Mouse (Mus musculus) C2C12 (cell line): ENCODE results near the gene Pdgfc.

Experiments
- CTCF ChIP-seq: IDR thresholded peaks from one replicate; pipeline ENCODE4 v1.5.1; 2011; ENCODE audit not compliant: control insufficient read depth, insufficient read depth, insufficient read length
- MAX ChIP-seq: IDR thresholded peaks from one replicate; pipeline ENCODE4 v1.6.1; 2011; ENCODE audit warnings: mild to moderate bottlenecking, control low read depth
- USF1 ChIP-seq: IDR thresholded peaks from one replicate; pipeline ENCODE4 v1.6.1; 2011; ENCODE audit warnings: low read depth, mild to moderate bottlenecking, control low read depth, moderate library complexity

- TF ChIP-seq CTCF, result no peak
- no peak for TF ChIP-seq MAX
- no peak for TF ChIP-seq USF1
These were observed 169.0 kb downstream of the Pdgfc start for GRCm38 (mm10) chr3:81205201-81205600.
